Comparison of ENCODE assay signal across 30 mouse cellular contexts in genomic region chr1:160982887-160983286, GRCm38 (mm10). TPM values are rescaled to one million over a fixed set of nuclear protein-coding genes. Genes with fewer than 3 reads are reported as not detected.
DNase-seq lines count a peak whose midpoint lies in the region; ATAC-seq and TF ChIP-seq lines count a peak whose summit lies in the region.
"Had no signal": no experiment of that assay in that cellular context is flagged by ENCODE, and none has a peak within 500 bp of the region (broad histone marks: within the 10 kb centered on the region; RNA-seq: fewer than 3 reads in every experiment).

No protein-coding gene starts in this region.

- no peak overlapping the region for H3K4me3 ChIP-seq in embryonic facial prominence, embryonic 14.5 days (ENCODE audit: low read depth, low read length)
- H3K4me3 ChIP-seq in embryonic facial prominence, embryonic 10.5 days: no peak overlapping the region
- H3K4me3 ChIP-seq in liver, postnatal 0 days (ENCODE audit: low read depth, low read length): no peak overlapping the region
- H3K4me3 ChIP-seq in liver, embryonic 11.5 days (ENCODE audit: low read depth, low read length): no peak overlapping the region
- peak overlapping the region in 1 of 3 experiments; percentile 21 for H3K4me3 ChIP-seq in CH12.LX (replicated peaks in 1 of 3; ENCODE audit: low read depth in 2 of 3, low read length in 2 of 3, poor library complexity in 1 of 3)
- H3K4me3 ChIP-seq in midbrain, embryonic 15.5 days: no peak overlapping the region
- H3K4me3 ChIP-seq: gastrocnemius, adult 2 months; heart, embryonic 13.5 days; hindbrain, embryonic 10.5 days; intestine, embryonic 15.5 days; layer of hippocampus, adult 2 months; limb, embryonic 13.5 days; midbrain, embryonic 10.5 days had no signal

- WGBS in embryonic facial prominence, embryonic 14.5 days: 67% methylated on average over 3 of the region's 3 CpGs
- WGBS in embryonic facial prominence, embryonic 10.5 days: 92% methylated on average over 3 of the region's 3 CpGs
- 60% methylated on average over 3 of the region's 3 CpGs for WGBS in liver, postnatal 0 days (ENCODE audit: insufficient replicate concordance)
- 94% methylated on average over 3 of the region's 3 CpGs for WGBS in liver, embryonic 11.5 days
- 72% methylated on average over 3 of the region's 3 CpGs for WGBS in midbrain, embryonic 15.5 days

- no peaks in the 10 kb centered on the region for H3K27me3 ChIP-seq in embryonic facial prominence, embryonic 14.5 days (replicated peaks; ENCODE audit: control insufficient read depth, insufficient read depth, low read length)
- H3K27me3 ChIP-seq in embryonic facial prominence, embryonic 10.5 days (replicated peaks; ENCODE audit: low read depth, poor library complexity, severe bottlenecking): no peaks in the 10 kb centered on the region
- H3K27me3 ChIP-seq in liver, postnatal 0 days (ENCODE audit: insufficient read depth, low read length): no peaks in the 10 kb centered on the region
- H3K27me3 ChIP-seq in liver, embryonic 11.5 days (replicated peaks; ENCODE audit: control insufficient read depth, insufficient read depth, low read length): no peaks in the 10 kb centered on the region
- H3K27me3 ChIP-seq in CH12.LX (replicated peaks): no peaks in the 10 kb centered on the region
- H3K27me3 ChIP-seq in midbrain, embryonic 15.5 days (replicated peaks): no peaks in the 10 kb centered on the region
- H3K27me3 ChIP-seq: heart, embryonic 13.5 days; intestine, embryonic 15.5 days; limb, embryonic 13.5 days had no signal

- dilution Hi-C loops in CH12.LX (cut with MboI; ENCODE audit: extremely low pct_ligation_motif_present, extremely low pct_unique_long_range_greater_than_20kb, low sequenced_read_pairs): no loop called here

- TF ChIP-seq CTCF in liver, postnatal 0 days (IDR thresholded peaks at IDR 0.05; ENCODE audit: low read depth): no peak
- TF ChIP-seq CTCF in CH12.LX (conservative IDR thresholded peaks at IDR 0.05 in 1 of 2, IDR thresholded peaks at IDR 0.05 in 1 of 2; ENCODE audit: low read depth in 2 of 2, low read length in 2 of 2): no peak

- H3K79me2 ChIP-seq in CH12.LX (replicated peaks; ENCODE audit: control insufficient read depth, extremely low read depth, insufficient read depth, poor library complexity, severe bottlenecking): peaks cover 31% of the 10 kb centered on the region

- no peak for TF ChIP-seq POLR2A in CH12.LX (IDR thresholded peaks at IDR 0.05; ENCODE audit: low read depth, low read length)

- no peak for ATAC-seq in embryonic facial prominence, embryonic 14.5 days (ENCODE audit: low read depth)
- ATAC-seq in liver, postnatal 0 days: no peak
- ATAC-seq in liver, embryonic 11.5 days (replicated peaks; ENCODE audit: low FRiP score): no peak
- ATAC-seq in midbrain, embryonic 15.5 days (replicated peaks): no peak
- ATAC-seq: activated CD4-positive, CD25-positive, alpha-beta regulatory T cell, adult 4 months; CD4-positive, CD25-positive, alpha-beta regulatory T cell, adult 4 months; forebrain, embryonic 16.5 days; hindbrain, postnatal 0 days; intestine, embryonic 15.5 days; midbrain, embryonic 16.5 days had no signal

- H3K36me3 ChIP-seq in embryonic facial prominence, embryonic 14.5 days (ENCODE audit: control insufficient read depth, insufficient read depth, low read length): no peaks in the 10 kb centered on the region
- no peaks in the 10 kb centered on the region for H3K36me3 ChIP-seq in embryonic facial prominence, embryonic 10.5 days (replicated peaks)
- no peaks in the 10 kb centered on the region for H3K36me3 ChIP-seq in liver, postnatal 0 days (replicated peaks; ENCODE audit: insufficient read depth, low read length)
- H3K36me3 ChIP-seq in liver, embryonic 11.5 days (ENCODE audit: control insufficient read depth, insufficient read depth, low read length): no peaks in the 10 kb centered on the region
- peaks cover 0 to 13% of the 10 kb centered on the region in 2 experiments for H3K36me3 ChIP-seq in CH12.LX (replicated peaks in 1 of 2; ENCODE audit: control insufficient read depth in 1 of 2, insufficient read depth in 1 of 2, low read length in 1 of 2)
- H3K36me3 ChIP-seq in midbrain, embryonic 15.5 days (replicated peaks): no peaks in the 10 kb centered on the region
- H3K36me3 ChIP-seq: hindbrain, embryonic 10.5 days; intestine, embryonic 15.5 days; limb, embryonic 13.5 days; midbrain, embryonic 10.5 days had no signal

- H3K9me3 ChIP-seq in embryonic facial prominence, embryonic 14.5 days (ENCODE audit: control insufficient read depth, low read length): no peaks in the 10 kb centered on the region
- no peaks in the 10 kb centered on the region for H3K9me3 ChIP-seq in embryonic facial prominence, embryonic 10.5 days
- no peaks in the 10 kb centered on the region for H3K9me3 ChIP-seq in liver, postnatal 0 days (ENCODE audit: low read length)
- no peaks in the 10 kb centered on the region for H3K9me3 ChIP-seq in liver, embryonic 11.5 days (ENCODE audit: control insufficient read depth, low read length)
- H3K9me3 ChIP-seq in CH12.LX (replicated peaks; ENCODE audit: low read length): no peaks in the 10 kb centered on the region
- no peaks in the 10 kb centered on the region for H3K9me3 ChIP-seq in midbrain, embryonic 15.5 days
- H3K9me3 ChIP-seq: heart, embryonic 13.5 days; hindbrain, embryonic 10.5 days; intestine, embryonic 15.5 days; limb, embryonic 13.5 days; midbrain, embryonic 10.5 days had no signal

- no peak overlapping the region for H3K27ac ChIP-seq in embryonic facial prominence, embryonic 14.5 days (replicated peaks; ENCODE audit: low read depth, low read length)
- H3K27ac ChIP-seq in embryonic facial prominence, embryonic 10.5 days (replicated peaks): no peak overlapping the region
- 0 out of 2 replicates have a peak overlapping the region, but pooled peaks have one; percentile 53 for H3K27ac ChIP-seq in liver, postnatal 0 days (ENCODE audit: low read depth)
- no peak overlapping the region for H3K27ac ChIP-seq in liver, embryonic 11.5 days (ENCODE audit: low read depth, low read length)
- H3K27ac ChIP-seq in CH12.LX (ENCODE audit: insufficient read depth, low read depth): peak overlapping the region; percentile 66
- no peak overlapping the region for H3K27ac ChIP-seq in midbrain, embryonic 15.5 days
- H3K27ac ChIP-seq: gastrocnemius, adult 2 months; heart, embryonic 13.5 days; hindbrain, embryonic 10.5 days; hindbrain, postnatal 0 days; intestine, embryonic 15.5 days; layer of hippocampus, adult 2 months; limb, embryonic 13.5 days; liver, embryonic 14.5 days; midbrain, embryonic 10.5 days had no signal

- no peaks in the 10 kb centered on the region for H3K4me1 ChIP-seq in embryonic facial prominence, embryonic 14.5 days (ENCODE audit: control insufficient read depth, insufficient read depth, low read length)
- peaks cover 8% of the 10 kb centered on the region for H3K4me1 ChIP-seq in embryonic facial prominence, embryonic 10.5 days
- H3K4me1 ChIP-seq in liver, postnatal 0 days (ENCODE audit: insufficient read depth): peaks cover 16% of the 10 kb centered on the region
- H3K4me1 ChIP-seq in liver, embryonic 11.5 days (replicated peaks; ENCODE audit: control insufficient read depth, insufficient read depth, low read length): no peaks in the 10 kb centered on the region
- peaks cover 19 to 41% of the 10 kb centered on the region in 2 experiments for H3K4me1 ChIP-seq in CH12.LX (ENCODE audit: control insufficient read depth in 1 of 2, insufficient read depth in 2 of 2)
- H3K4me1 ChIP-seq in midbrain, embryonic 15.5 days: no peaks in the 10 kb centered on the region
- H3K4me1 ChIP-seq: heart, embryonic 13.5 days; hindbrain, embryonic 10.5 days; intestine, embryonic 15.5 days; midbrain, embryonic 10.5 days had no signal

- DNase-seq in embryonic facial prominence, embryonic 14.5 days (ENCODE audit: low spot score): peak; percentile 13
- no peak for DNase-seq in embryonic facial prominence, embryonic 10.5 days (ENCODE audit: low spot score)
- DNase-seq in liver, postnatal 0 days: no peak
- DNase-seq in liver, embryonic 11.5 days (ENCODE audit: low spot score): no peak
- DNase-seq in CH12.LX (ENCODE audit: extremely low read depth): no peak
- DNase-seq in fat pad, adult 2 months (ENCODE audit: extremely low read depth, low read depth, low spot score): peak; percentile 59
- DNase-seq: adrenal gland, adult 8-10 months; cerebellum, adult 2 months; cerebellum, postnatal 14 days; gastrocnemius, adult 2 months; gastrocnemius, postnatal 36 days; heart, postnatal 10 days; kidney, adult 2 months; kidney, postnatal 36 days; lung, postnatal 10 days; right cerebral cortex, postnatal 4 days; thymus, postnatal 4 days had no signal

- TF ChIP-seq RAD21 in CH12.LX (IDR thresholded peaks at IDR 0.05; ENCODE audit: low read depth, low read length): no peak

- no peak overlapping the region for H3K4me2 ChIP-seq in embryonic facial prominence, embryonic 14.5 days (ENCODE audit: low read depth, low read length)
- H3K4me2 ChIP-seq in liver, postnatal 0 days (ENCODE audit: low read depth, low read length): no peak overlapping the region
- H3K4me2 ChIP-seq in liver, embryonic 11.5 days: no peak overlapping the region
- peak overlapping the region; percentile 74; the same call in 1 of the 2 replicates for H3K4me2 ChIP-seq in CH12.LX (ENCODE audit: insufficient read depth, low read depth, poor library complexity, severe bottlenecking)
- H3K4me2 ChIP-seq in midbrain, embryonic 15.5 days: no peak overlapping the region
- H3K4me2 ChIP-seq: heart, embryonic 13.5 days; intestine, embryonic 15.5 days; limb, embryonic 13.5 days had no signal

- no peak for TF ChIP-seq EP300 in liver, postnatal 0 days (IDR thresholded peaks at IDR 0.05; ENCODE audit: low read depth)
- TF ChIP-seq EP300 in CH12.LX (IDR thresholded peaks at IDR 0.05; ENCODE audit: low read length): no peak

- in situ Hi-C loops in CH12.LX (cut with MboI; ENCODE audit: low pct_ligation_motif_present, low pct_unique_long_range_greater_than_20kb, low sequenced_read_pairs): no loop called here

- no peak overlapping the region for H3K9ac ChIP-seq in embryonic facial prominence, embryonic 14.5 days (ENCODE audit: low read depth, low read length)
- H3K9ac ChIP-seq in liver, postnatal 0 days (replicated peaks): no peak overlapping the region
- H3K9ac ChIP-seq in liver, embryonic 11.5 days (ENCODE audit: low read depth, low read length): no peak overlapping the region
- H3K9ac ChIP-seq in CH12.LX (ENCODE audit: insufficient read depth, low read depth): no peak overlapping the region; the same call in 1 of the 2 replicates
- H3K9ac ChIP-seq in midbrain, embryonic 15.5 days: no peak overlapping the region
- H3K9ac ChIP-seq: heart, embryonic 13.5 days; intestine, embryonic 15.5 days; limb, embryonic 13.5 days; liver, embryonic 14.5 days had no signal

RNA-seq across cellular contexts. Expression of gene Serpinc1, which starts 4.5 kb away (rescaled TPM):
- polyA plus RNA-seq in embryonic facial prominence, embryonic 14.5 days (2014; fragmentation: Nextera tagmentation; extraction: Ambion mirVana): 1.9 and 2.6 TPM in 2 replicates
- 2.3 and 2.5 TPM in 2 replicates for polyA plus RNA-seq in embryonic facial prominence, embryonic 10.5 days (2016; fragmentation: Nextera tagmentation; extraction: Ambion mirVana)
- polyA plus RNA-seq in liver, postnatal 0 days (2015; fragmentation: Nextera tagmentation; extraction: Ambion mirVana): 3,100 and 3,165 TPM in 2 replicates
- polyA plus RNA-seq in liver, embryonic 11.5 days (2014; fragmentation: Nextera tagmentation; extraction: Ambion mirVana): 209 and 215 TPM in 2 replicates
- total RNA-seq in CH12.LX (2012; rRNA removed) (154 and 204 TPM in 2 replicates), CH12.LX (2014; rRNA removed) (193 and 202 TPM in 2 replicates)
- 143 and 149 TPM in 2 replicates for polyA plus RNA-seq in CH12.LX (2012; ENCODE audit: insufficient read length, low read depth)
- 3.9 and 4.4 TPM in 2 replicates for polyA plus RNA-seq in midbrain, embryonic 15.5 days (2015; fragmentation: Nextera tagmentation; extraction: Ambion mirVana)

RNA-seq across cellular contexts. Expression of gene Zbtb37, which starts 51.8 kb away (rescaled TPM):
- 7.8 and 10.5 TPM in 2 replicates for polyA plus RNA-seq in embryonic facial prominence, embryonic 14.5 days (2014; fragmentation: Nextera tagmentation; extraction: Ambion mirVana)
- polyA plus RNA-seq in embryonic facial prominence, embryonic 10.5 days (2016; fragmentation: Nextera tagmentation; extraction: Ambion mirVana): 5.7 TPM in 2 replicates
- 2.0 and 2.3 TPM in 2 replicates for polyA plus RNA-seq in liver, postnatal 0 days (2015; fragmentation: Nextera tagmentation; extraction: Ambion mirVana)
- polyA plus RNA-seq in liver, embryonic 11.5 days (2014; fragmentation: Nextera tagmentation; extraction: Ambion mirVana): 3.4 and 4.8 TPM in 2 replicates
- total RNA-seq in CH12.LX (2012; rRNA removed) (4.7 and 5.2 TPM in 2 replicates), CH12.LX (2014; rRNA removed) (3.1 and 4.5 TPM in 2 replicates)
- polyA plus RNA-seq in CH12.LX (2012; ENCODE audit: insufficient read length, low read depth): 3.6 and 4.8 TPM in 2 replicates
- 14.1 and 15.3 TPM in 2 replicates for polyA plus RNA-seq in midbrain, embryonic 15.5 days (2015; fragmentation: Nextera tagmentation; extraction: Ambion mirVana)

Comparison
In these comparisons a context has a peak if more than half of its experiments do, and no peak if none do; other contexts are left out.
1. DNase-seq: peak in embryonic facial prominence, embryonic 14.5 days (single experiment) and fat pad, adult 2 months (single experiment); none in embryonic facial prominence, embryonic 10.5 days (single experiment), liver, postnatal 0 days (single experiment), liver, embryonic 11.5 days (single experiment) and CH12.LX (single experiment).
2. H3K27ac ChIP-seq: peak in liver, postnatal 0 days (single experiment) and CH12.LX (single experiment); none in embryonic facial prominence, embryonic 14.5 days (single experiment), embryonic facial prominence, embryonic 10.5 days (single experiment), liver, embryonic 11.5 days (single experiment) and midbrain, embryonic 15.5 days (single experiment).
3. RNA of gene Serpinc1, which starts 4.5 kb away (polyA plus RNA-seq): 3,100 to 3,165 TPM in liver, postnatal 0 days, 209 to 215 TPM in liver, embryonic 11.5 days and 143 to 149 TPM in CH12.LX; 3.9 to 4.4 TPM in midbrain, embryonic 15.5 days, 2.3 to 2.5 TPM in embryonic facial prominence, embryonic 10.5 days and 1.9 to 2.6 TPM in embryonic facial prominence, embryonic 14.5 days; every median in the first group is over 10 times any median in the second.